Mouse (Mus musculus) cerebellum, adult 2 months (tissue): ENCODE measurements around the gene Ino80b.

Experiments
- CTCF ChIP-seq: fragments of 200-500 bp; IDR thresholded peaks from 2 replicates; pipeline ENCODE4 v1.5.1; 2011; ENCODE audit warnings: low read depth, mild to moderate bottlenecking, control low read depth, low read length, moderate library complexity, borderline replicate concordance; ENCODE audit not compliant: insufficient read depth
- POLR2A ChIP-seq: fragments of 200-500 bp; IDR thresholded peaks from 2 replicates; pipeline ENCODE4 v1.6.1; 2011; ENCODE audit warnings: low read length, control low read depth, borderline replicate concordance; ENCODE audit not compliant: insufficient read depth

- no peak for TF ChIP-seq CTCF
- no peak for TF ChIP-seq POLR2A
Observed at GRCm38 (mm10) chr6:83145805-83146204, 20.6 kb upstream of the Ino80b start.
